Mouse (Mus musculus): ENCODE results near the gene Ypel2.

Ypel2 gene

GRCm38 (mm10) chr11:86995625-86996221 lies 2.2 kb upstream of the Ypel2 start:
- DNase-seq (ENCODE audit: extremely low spot score, low spot score): peak; percentile 44

DNA sequence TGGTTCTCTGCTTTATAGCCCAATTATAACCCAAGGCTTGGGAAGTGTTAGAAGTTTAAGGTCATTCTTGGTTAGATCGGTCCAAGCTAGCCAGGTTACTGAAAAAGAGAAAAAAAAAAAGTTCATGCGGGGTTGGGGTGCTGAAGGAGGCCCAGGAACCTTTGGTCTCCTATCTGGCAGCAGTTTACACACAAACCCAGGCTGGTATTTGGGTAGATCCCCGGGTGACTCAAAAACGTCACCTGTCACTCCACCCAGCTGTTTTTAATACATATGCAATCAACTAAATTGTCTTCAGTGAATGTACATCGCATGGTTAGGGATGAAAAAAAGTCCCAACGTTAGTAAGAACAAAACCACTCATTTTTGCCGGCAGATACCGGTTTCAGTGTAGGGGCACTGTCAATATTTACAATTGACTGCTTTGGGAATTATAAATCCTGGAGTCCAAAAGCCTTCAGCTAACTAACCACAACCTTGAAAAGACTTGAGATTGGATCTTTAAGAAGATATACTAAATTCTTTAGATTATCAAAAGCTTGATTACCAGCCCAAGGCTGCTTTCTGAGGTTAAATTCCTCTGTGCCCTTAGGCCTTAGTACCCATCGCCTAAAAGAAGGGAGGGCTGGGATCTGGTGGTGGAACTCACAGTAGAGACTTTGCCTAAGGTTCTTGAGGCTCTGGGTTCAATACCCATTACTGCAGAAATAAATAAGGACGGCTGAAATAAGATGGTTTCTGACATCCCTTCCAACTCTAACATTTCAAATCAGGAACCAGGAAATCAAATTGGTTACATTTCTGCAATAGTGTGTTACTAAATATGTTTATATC lies 1.5 kb upstream of the Ypel2 start:
- DNase-seq (ENCODE audit: extremely low spot score, low spot score): no peak

GRCm38 (mm10) chr11:86994330-86994729 lies 823 bp upstream of the Ypel2 start:
- DNase-seq (ENCODE audit: extremely low spot score, low spot score): no peak

DNA sequence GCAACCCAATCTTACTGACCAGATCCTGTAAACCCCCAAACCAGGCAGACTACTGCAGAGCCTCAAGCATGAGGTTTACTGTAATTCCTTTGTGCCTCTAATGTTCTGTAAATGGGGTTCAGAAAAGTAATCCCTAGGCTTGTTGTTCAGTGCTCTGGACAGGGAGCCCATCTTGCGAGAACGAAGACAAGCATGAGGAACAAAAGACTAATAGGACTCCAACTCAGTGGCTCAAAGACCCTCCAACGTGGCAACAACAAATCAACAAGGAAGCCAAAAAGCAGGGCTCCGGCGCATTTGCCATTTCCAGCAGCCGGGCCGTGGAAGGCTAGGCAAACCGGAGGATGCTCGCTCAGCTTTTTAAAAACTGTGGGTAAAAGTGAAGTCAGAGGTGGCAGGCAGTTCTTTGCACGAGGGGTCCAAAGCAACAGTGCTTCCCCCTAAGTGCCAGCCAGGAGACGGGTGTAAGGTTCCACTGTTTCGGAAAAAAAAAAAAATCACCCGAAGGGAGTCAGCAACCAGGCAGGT lies 982 bp downstream of the Ypel2 start:
- peak; percentile 35 for DNase-seq (ENCODE audit: extremely low spot score, low spot score)

- no peak for DNase-seq (ENCODE audit: extremely low spot score, low spot score)
Measured at GRCm38 (mm10) chr11:86991241-86991640, 2.3 kb downstream of the Ypel2 start.

- no peak for DNase-seq (ENCODE audit: extremely low spot score, low spot score)
Measured at GRCm38 (mm10) chr11:86990309-86990708, 3.2 kb downstream of the Ypel2 start.

DNA sequence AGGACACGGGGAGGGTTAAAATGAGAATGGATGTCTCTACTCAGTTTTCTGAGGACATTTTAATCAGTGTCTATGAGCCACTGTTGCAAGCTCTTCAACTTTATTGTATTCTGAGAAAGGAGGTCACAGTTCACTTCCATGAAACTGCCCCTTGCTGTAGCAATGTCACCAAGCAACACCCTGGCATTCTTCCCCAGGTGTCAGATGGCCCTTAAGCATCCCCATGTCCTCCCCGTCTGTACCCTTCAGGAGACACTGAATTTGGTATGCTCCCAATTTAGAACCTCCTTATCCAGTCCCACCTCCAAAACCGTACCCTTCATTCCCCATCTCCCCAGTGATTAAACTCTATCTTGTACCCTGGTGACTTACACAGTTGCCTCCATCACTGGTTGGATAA lies 8.5 kb downstream of the Ypel2 start:
- DNase-seq (ENCODE audit: extremely low spot score, low spot score): no peak

GRCm38 (mm10) chr11:86983056-86983455 lies 10.5 kb downstream of the Ypel2 start:
- no peak for DNase-seq (ENCODE audit: extremely low spot score, low spot score)

- DNase-seq (ENCODE audit: extremely low spot score, low spot score): no peak
Measured at GRCm38 (mm10) chr11:86981229-86981791, 12.2 kb downstream of the Ypel2 start.

GRCm38 (mm10) chr11:86980526-86980925 lies 13.0 kb downstream of the Ypel2 start:
- no peak for DNase-seq (ENCODE audit: extremely low spot score, low spot score)

DNA sequence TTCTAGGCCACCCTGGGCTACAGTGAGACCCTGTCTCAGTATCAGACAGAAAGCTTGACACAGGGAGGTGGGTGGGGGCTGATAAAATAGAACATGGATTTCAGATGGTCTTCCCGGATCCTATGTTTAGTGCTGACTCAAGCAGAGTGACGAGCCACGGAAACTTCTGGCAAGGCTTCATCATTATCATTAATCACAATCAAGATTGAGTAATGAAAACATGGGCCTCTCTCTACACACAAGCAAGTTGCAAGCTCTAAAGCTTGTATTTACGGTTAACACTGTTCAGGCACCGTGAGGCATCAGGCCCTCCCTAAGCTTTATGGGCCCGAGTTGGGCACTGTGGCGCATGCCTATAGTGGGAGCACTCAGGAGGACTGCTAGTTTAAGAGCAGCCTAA lies 13.7 kb downstream of the Ypel2 start:
- DNase-seq (ENCODE audit: extremely low spot score, low spot score): no peak

DNA sequence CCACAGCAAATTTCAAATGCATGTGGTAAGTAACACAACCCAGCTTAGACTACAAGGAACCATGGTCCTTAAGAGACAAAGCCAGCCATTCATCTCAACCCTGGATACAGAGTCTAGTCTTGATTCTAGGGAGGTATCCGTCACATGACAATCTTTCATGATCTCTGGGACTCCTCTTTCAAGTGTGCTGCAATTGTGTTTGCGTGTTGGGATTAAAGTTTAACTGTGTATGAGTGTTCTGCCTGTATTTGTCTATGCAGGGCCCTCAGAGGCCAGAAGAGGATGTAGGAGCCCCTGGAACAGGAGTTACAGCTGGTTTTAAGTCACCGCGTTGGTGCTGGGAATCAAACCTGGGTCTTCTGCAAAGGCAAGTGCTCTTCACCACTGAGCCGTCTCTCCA lies 16.3 kb downstream of the Ypel2 start:
- no peak for DNase-seq (ENCODE audit: extremely low spot score, low spot score)

DNA sequence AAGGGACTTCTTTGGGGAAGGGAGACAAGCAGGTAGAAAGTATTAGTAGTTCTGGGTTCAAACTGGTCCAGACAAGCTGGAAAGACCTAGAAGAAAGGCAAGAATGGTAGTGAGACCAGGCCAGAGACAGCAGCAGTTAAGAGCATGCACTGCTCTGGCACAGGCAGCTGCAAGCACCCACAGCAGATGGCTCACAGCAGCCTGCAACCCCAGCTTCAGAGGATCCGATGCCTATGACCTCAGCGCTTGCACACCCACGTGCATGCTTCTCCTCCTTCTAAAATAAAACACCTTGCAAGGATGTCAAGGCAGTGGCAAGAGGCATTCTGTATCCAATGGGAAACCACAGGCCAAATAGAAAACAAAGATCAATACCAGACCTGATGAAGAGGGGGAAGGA lies 19.1 kb downstream of the Ypel2 start:
- no peak for DNase-seq (ENCODE audit: extremely low spot score, low spot score)

DNA sequence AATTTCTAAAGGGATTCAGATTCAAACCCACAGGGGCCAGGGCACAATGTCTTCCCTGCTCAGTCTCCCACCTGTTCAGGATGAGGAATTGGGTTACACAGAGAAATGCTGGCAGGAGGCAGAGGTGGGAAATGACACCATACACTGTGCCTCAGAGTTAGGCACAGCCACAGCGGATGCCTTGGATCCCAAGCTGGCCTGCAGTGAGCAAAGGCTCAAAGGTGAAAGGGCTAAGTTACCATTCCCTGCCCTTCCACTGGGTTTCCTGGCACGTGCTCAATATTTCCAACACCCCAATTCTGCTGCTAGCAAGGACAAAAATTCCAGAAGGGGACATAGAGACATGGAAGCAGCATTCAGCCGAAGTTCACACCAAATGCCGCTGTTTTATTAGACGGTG lies 20.3 kb downstream of the Ypel2 start:
- no peak for DNase-seq (ENCODE audit: extremely low spot score, low spot score)

DNA sequence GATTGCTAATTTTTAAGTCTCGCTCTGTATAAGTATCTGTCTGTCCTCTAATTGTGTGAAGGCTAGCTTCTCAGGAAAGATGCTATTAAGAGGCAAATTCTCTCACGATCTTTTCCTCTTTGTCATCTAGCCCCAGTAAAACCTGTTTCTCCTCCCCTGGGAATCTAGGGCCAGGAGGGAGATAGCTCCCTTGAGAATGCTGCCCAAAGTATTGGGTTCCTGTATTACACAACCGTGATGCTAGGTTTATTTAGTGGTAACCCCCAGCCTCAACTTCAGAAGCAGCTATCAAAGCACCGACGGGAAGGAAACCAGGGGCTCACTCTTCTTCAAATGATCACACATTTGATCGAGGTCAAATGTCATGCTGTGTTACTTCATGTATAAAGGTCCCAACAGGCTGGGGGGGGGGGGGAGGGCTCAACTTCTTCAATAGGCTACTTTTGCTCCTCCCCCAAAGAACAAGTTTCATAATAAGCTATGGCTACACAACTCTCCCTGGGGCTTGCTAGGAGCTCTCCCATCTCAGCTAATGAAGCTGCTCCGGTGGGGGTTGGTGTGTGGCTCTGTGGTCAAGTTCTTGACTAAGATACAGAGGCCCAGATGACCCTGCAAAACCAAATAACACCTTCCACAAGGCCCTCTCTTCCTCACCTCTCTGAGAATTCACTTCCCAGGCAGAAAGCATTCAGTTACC lies 22.3 kb downstream of the Ypel2 start:
- no peak for DNase-seq (ENCODE audit: extremely low spot score, low spot score)

GRCm38 (mm10) chr11:86969041-86969821 lies 24.3 kb downstream of the Ypel2 start:
- peak; percentile 38 for DNase-seq (ENCODE audit: extremely low spot score, low spot score)

DNA sequence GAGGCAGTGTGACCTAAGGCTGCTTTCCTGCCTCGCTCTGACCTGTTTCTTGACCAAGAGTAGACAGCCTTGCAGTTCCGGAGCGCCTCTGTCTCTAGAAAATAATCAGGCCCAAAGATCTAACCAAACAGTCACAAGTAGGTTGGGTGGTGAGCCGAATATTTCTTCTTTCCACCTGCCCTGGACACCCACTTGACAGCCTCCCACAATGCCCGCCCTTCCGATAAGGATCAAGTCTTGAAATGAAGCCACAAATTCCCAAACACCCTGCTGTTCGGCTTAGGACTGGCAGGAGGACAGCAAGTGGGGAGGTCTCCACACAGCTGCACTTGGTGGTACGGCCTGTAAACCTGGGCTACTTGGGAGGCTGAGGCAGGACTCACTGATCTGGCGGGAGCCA lies 26.0 kb downstream of the Ypel2 start:
- no peak for DNase-seq (ENCODE audit: extremely low spot score, low spot score)

DNA sequence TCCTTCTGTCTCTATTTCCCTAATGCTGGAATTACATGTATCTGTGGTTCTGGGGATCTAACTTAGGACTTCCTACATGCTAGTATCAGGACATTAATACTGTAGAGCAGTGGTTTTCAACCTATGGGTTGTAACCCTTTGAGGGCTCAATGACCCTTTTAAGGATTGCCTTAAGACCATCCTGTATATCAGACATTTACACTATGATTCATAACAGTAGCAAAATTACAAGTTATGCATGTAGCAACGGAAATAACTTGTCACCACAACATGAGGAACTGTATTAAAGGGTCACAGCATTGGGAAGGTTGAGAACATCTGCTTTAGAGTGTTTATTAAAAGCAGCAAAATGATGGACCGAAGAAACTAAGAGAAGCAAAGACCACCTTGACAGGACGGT lies 26.8 kb downstream of the Ypel2 start:
- no peak for DNase-seq (ENCODE audit: extremely low spot score, low spot score)

- no peak for DNase-seq (ENCODE audit: extremely low spot score, low spot score)
Measured at GRCm38 (mm10) chr11:86965079-86965478, 28.4 kb downstream of the Ypel2 start.

DNA sequence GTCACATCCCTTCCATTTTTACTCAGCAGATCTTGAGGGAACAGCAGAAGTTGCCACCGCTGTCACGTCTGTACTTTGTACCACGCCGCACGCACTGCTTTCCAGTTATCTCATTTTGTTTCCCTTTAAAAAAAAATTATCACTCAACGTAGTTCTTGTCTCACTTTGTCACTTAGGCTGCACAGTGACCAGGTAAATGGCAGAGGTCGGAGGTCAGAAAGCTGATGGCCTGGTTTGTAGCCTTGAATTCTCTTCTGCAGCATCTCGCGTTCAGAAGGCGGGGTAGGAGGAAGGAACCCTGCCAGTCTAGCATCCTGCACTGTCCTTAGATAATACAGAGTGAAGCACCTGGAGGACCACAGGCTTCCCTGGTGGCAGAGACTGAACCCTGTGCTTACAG lies 29.8 kb downstream of the Ypel2 start:
- DNase-seq (ENCODE audit: extremely low spot score, low spot score): no peak

DNA sequence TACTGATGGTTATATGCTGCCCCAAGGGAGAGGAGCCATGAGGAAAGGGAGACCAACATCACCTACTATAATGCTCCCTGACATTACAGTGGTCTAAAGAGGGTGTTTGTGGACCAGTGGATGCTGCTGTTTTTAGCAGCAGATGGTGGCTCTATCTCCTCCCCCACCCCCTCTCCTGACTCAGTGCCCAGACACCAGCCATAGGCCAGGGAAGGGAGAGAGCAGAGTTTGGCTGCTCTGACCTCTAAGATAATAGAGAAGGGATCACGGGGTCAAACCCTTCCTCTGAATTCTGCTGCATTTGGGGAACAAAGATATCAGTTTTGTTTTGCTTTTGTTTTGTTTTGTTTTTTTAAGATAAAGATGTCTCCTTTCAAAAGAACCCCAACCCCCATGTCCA lies 30.5 kb downstream of the Ypel2 start:
- no peak for DNase-seq (ENCODE audit: extremely low spot score, low spot score)
